Mouse (Mus musculus): ENCODE results near the gene Dnlz.

The Dnlz gene

DNA sequence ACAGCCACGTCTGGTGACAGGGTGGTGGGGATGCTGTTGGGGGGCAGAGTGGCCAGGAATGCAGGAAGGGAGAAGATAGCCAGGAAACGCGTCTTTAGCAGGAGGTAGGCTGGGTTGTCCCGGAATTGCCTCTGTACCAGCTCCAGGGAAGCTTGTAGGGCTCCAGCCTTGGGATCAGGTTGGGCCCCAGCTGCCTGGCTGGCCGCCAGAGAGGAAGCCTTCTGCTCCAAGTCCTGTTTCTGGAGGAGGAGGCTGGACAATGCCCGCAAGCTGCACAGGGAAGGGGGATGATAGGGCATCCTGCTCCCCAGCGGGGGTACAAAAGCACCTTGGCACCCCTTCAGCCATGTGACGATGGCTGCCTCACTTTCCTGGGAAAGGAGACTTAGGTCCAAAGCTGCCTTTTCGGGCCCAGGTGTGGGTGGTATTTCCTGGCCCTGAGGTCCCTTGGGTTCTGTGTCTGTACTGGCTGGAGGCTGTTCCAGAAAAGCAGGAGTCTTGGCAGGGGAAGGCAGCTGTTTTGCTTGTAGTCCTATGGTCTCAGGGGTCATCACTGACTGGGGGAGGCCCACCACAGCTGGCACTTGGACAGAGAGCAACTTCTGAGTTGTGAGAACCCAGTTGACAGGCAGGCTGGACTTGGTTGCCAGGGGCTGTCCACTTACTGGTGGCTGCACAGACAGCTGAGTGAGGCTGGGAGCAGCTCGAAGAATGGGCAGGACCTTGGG is 13.0 kb upstream of the Dnlz start:
- ChIA-PET CTCF (no interaction called here), POLR2A (interaction anchor here (0.7 to 2.2 kb wide), 14 partner anchors 7 to 49 kb away, joined by 3 to 7 read pairs (median 4); partner anchors contain the start of genes Snapc4 (in 2 of the 4) and Gpsm1 (in 1 of the 4))

DNA sequence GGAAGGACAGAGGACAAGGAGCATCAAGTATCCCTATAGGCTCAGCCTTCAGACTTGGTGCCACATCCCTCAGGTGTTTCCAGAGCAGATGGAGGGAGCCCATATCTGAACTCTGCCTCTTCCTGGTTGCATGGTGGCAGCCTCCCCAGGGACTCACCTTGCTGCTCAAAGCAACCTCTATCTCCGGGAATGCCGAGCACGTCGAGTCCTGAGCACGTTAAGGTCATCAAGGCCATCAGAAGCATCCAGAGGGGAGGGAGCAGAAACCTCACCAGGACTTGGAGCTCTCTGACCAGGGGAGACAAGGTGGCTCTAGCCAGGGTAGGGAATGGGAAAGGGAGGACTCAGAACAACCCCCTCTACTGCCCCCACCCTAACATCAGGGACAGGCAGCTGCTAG is 11.6 kb upstream of the Dnlz start:
- ChIA-PET CTCF (interaction anchor here in 1 of 4 experiments (2.1 to 2.2 kb wide), 2 partner anchors 9 to 12 kb away, joined by 5 to 7 read pairs; partner anchors contain the start of gene Dnlz), POLR2A (interaction anchor here in 3 of 4 experiments (0.6 to 2.2 kb wide), 15 partner anchors 9 to 80 kb away, joined by 3 to 7 read pairs (median 4); partner anchors contain the start of genes Dnlz (in 1 of the 3), Entr1 (in 1 of the 3), Inpp5e (in 1 of the 3) and Pmpca (in 1 of the 3))

DNA sequence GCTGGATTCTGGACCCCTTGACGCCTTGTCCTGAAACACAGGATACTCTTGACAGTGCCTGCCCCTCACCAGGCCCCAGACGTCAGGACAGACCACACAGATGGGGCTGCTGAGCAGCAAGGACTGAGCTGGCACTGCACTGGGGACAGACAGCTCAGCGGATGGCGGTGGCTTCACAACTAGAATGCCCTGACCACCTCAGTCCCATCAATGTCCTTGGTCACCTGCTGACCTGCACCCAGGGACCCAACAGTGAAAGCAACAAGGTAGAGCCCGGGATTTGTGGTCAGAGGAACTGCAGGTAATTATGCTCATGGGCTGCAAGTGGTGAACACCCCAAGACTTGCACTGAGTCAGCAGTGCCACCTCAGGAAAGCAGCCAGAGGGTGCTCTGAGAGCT is 11.1 kb upstream of the Dnlz start:
- CTCF ChIA-PET, result interaction anchor here in 3 of 4 experiments (0.5 to 2.2 kb wide), 4 partner anchors 9 to 203 kb away, joined by 3 to 7 read pairs (median 4); partner anchors contain the start of gene Dnlz (in 1 of the 3)
- POLR2A ChIA-PET, result interaction anchor here in 2 of 4 experiments (0.8 to 2.7 kb wide), 10 partner anchors 11 to 80 kb away, joined by 3 to 14 read pairs (median 4); partner anchors contain the start of genes Dnlz (in 1 of the 2), Entr1 (in 1 of the 2), Inpp5e (in 1 of the 2) and Pmpca (in 1 of the 2)

DNA sequence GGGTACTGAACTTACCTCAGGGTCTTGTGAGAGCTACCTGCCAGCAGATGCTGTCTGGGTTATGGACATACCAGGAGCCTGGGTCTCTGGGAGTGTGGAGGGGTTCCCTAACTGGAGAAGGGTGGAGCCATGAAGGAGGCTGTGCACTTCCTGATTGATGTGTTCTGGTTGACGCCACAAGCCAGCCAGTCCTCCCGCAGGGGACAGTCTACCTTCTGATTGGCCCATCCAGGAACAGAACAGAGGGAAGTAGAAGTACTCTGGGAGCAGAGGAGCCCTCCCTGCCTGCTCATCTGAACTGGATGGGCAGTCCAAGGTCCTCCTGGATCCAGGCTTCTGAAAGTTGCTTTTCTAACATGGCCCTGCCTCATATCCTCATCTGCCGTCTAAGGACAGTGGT is 8.9 kb upstream of the Dnlz start, which contains the start of gene Card9:
TSS of gene Card9 (minus strand) at position 147 of the 400 bp plus-strand sequence.
- POLR2A ChIA-PET, result interaction anchor here (0.7 to 2.7 kb wide), 10 partner anchors 8 to 85 kb away, joined by 3 to 14 read pairs (median 4); partner anchors contain the start of genes Dnlz (in 4 of the 4), Snapc4 (in 2 of the 4) and Inpp5e (in 1 of the 4)
- CTCF ChIA-PET, result interaction anchor here in 2 of 4 experiments (1.2 to 1.7 kb wide), 2 partner anchors 36 to 48 kb away, joined by 3 to 7 read pairs; partner anchors contain the start of gene Inpp5e (in 1 of the 2)

DNA sequence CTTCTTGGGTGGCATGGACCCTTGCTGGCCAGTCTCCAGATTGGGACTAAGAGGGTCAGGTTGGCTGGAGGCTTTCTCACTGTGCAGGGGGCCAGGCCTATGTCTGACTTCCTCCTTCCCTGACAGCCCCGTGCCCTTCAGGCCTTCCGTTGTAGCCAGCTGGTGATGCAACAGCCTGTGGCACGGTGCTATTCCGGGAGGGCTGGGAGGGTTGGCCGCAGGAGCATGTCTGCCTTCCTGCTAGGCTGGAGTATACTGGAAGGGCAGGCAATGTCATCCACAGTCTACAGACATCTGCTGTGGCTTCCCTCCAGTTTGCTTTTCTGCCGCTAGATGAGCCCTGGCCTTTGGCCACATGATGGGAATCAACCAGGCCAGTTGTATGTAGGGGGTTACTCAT is 8.1 kb upstream of the Dnlz start:
- ChIA-PET POLR2A (interaction anchor here in 2 of 4 experiments (0.6 to 10.4 kb wide), 4 partner anchors 13 to 34 kb away, joined by 3 to 151 read pairs (median 12); no protein-coding TSS in a partner anchor), CTCF (interaction anchor here in 2 of 4 experiments (0.6 to 1.7 kb wide), 4 partner anchors 35 to 207 kb away, joined by 3 to 7 read pairs (median 4); partner anchors contain the start of gene Qsox2 (in 1 of the 2))

DNA sequence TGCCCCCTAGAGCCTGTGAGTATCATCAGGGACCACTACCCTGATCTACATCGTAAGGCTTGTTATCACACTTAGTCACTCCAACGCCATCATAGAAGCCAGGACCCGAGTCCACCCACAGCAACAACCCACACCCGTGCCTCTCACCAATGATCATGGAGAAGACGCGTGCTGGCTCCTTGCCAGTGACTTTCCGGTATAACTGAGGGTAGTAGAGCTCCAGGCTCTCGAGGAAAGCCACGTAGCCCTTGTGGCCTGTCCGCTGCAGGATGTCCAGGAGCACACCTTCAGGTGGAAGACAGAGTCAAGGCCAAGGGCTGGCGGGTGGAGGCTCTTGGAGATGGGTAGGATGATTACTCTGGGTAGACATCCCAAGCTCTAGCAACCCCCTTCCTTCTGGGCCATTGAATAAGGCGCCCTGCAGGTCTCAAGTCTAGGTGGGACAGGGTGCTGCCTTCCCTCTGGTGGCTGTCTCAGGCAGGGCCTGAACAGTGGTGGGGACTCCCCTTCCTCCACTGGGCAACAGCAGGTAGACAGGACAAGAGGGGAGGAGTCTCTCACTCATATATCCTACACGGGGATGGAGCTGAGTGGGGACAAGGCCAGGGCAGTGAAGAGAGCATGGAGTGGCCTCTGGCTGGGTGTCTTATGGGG is 6.9 kb upstream of the Dnlz start:
- CTCF ChIA-PET, result interaction anchor here in 2 of 4 experiments (0.7 to 4.2 kb wide), 9 partner anchors 14 to 209 kb away, joined by 3 to 33 read pairs (median 7); partner anchors contain the start of gene Inpp5e (in 1 of the 2)
- POLR2A ChIA-PET, result interaction anchor here in 3 of 4 experiments (0.8 to 10.4 kb wide), 12 partner anchors 14 to 145 kb away, joined by 3 to 151 read pairs (median 4); partner anchors contain the start of genes Entr1 (in 1 of the 3), Inpp5e (in 1 of the 3), Pmpca (in 1 of the 3) and Snapc4 (in 1 of the 3)

DNA sequence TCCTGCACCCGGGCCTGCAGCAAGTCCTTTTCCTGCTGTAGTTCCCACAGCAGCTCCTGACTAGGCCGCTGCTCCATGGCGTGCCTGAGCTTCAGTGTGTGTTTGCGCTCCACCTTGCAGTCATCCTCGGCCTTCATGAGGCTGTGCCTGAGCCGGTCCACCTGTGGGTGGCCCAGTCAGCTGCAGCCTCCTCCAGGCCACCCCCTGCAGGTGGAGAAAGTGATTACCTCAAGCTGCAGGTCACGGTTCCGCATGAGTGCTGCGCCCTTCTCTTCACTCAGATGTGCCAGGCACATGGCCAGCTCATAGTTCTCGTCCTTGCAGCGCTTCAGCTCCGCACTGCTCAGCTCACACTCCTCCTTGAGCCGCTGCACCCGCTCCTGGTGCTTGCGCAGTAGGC is 5.6 kb upstream of the Dnlz start:
- CTCF ChIA-PET, result interaction anchor here (0.5 to 4.2 kb wide), 26 partner anchors 9 to 254 kb away, joined by 3 to 33 read pairs (median 4); partner anchors contain the start of genes Inpp5e (in 2 of the 4), Gm20532 (in 1 of the 4) and Gpsm1 (in 1 of the 4)
- POLR2A ChIA-PET, result interaction anchor here (0.6 to 10.4 kb wide), 27 partner anchors 8 to 1134 kb away, joined by 3 to 151 read pairs (median 4); partner anchors contain the start of genes Entr1 (in 2 of the 4), Inpp5e (in 2 of the 4), Pmpca (in 2 of the 4) and Agpat2 (in 1 of the 4)

DNA sequence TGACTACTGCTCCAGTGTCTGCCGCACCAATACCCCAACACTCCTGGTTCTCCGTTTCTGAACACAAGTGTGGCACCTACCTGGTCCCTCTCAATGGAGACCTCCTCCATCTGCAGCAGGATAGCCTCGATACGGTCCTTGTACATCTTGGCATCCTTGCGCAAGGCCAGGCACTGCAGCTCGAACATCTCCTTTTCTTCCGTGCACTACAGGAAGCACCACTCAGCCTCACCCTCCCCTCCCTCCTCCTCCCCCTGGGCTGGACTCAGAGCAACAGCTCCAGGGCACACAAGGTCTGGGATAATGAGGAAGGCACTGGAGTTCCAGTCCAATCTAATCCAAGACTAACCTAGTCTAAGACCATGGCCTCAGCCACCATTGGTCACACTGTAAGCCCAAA is 4.8 kb upstream of the Dnlz start:
- ChIA-PET CTCF (interaction anchor here in 3 of 4 experiments (0.5 to 4.2 kb wide), 19 partner anchors 10 to 588 kb away, joined by 3 to 33 read pairs (median 4); partner anchors contain the start of gene Inpp5e (in 1 of the 3)), POLR2A (interaction anchor here (0.9 to 10.4 kb wide), 23 partner anchors 14 to 546 kb away, joined by 3 to 151 read pairs (median 5); partner anchors contain the start of genes Entr1 (in 2 of the 4), Pmpca (in 2 of the 4), Agpat2 (in 1 of the 4) and Inpp5e (in 1 of the 4))

DNA sequence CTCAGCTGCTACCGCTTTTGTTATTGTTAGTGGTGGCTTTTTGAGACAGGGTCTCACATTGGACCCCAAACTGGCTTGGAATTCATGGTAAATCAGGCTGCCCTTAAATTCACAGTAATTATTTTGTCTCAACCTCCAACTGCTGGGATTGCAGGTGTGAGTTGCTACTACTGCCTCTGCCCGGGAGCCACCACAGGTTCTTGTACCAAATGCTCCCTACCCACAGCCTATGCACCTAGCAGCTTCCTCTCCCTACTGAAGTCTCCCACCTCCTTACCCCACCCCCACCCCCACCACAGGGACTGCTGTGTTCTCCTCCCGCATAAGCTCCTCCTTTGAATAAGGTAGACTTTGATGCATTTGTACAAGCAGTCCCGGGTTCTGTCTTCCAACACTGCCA is 4.3 kb upstream of the Dnlz start:
- POLR2A ChIA-PET, result interaction anchor here in 3 of 4 experiments (0.9 to 10.4 kb wide), 15 partner anchors 13 to 546 kb away, joined by 3 to 151 read pairs (median 6); partner anchors contain the start of genes Entr1 (in 1 of the 3), Inpp5e (in 1 of the 3), Pmpca (in 1 of the 3) and Sec16a (in 1 of the 3)
- CTCF ChIA-PET, result interaction anchor here in 3 of 4 experiments (0.5 to 4.2 kb wide), 7 partner anchors 14 to 588 kb away, joined by 4 to 33 read pairs (median 7); partner anchors contain the start of gene Inpp5e (in 1 of the 3)

DNA sequence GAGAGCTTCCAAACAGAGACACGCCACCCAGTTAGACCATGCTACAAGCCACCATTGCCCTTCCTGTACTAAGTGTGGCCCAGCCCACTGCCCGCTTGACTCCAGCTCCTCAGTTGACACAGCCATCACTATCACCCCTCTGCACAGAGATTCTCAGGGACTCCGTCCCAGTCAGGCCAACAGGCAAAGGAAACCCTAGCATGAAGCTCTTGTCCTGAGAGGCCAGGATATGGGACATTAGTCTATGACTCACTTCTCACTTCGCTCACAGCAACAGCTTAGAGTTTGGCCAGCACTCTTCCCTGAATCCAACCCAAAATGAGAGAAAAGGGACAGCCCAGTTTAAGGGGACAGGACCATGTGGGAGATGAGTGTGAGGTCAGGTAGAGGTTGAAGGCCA is 2.5 kb upstream of the Dnlz start:
- POLR2A ChIA-PET, result interaction anchor here in 3 of 4 experiments (1.0 to 10.4 kb wide), 11 partner anchors 8 to 105 kb away, joined by 3 to 151 read pairs (median 4); partner anchors contain the start of genes Inpp5e (in 1 of the 3) and Snapc4 (in 1 of the 3)
- CTCF ChIA-PET, result interaction anchor here in 3 of 4 experiments (0.6 to 4.3 kb wide), 11 partner anchors 9 to 243 kb away, joined by 3 to 38 read pairs (median 6); partner anchors contain the start of genes Inpp5e (in 1 of the 3) and Snapc4 (in 1 of the 3)

DNA sequence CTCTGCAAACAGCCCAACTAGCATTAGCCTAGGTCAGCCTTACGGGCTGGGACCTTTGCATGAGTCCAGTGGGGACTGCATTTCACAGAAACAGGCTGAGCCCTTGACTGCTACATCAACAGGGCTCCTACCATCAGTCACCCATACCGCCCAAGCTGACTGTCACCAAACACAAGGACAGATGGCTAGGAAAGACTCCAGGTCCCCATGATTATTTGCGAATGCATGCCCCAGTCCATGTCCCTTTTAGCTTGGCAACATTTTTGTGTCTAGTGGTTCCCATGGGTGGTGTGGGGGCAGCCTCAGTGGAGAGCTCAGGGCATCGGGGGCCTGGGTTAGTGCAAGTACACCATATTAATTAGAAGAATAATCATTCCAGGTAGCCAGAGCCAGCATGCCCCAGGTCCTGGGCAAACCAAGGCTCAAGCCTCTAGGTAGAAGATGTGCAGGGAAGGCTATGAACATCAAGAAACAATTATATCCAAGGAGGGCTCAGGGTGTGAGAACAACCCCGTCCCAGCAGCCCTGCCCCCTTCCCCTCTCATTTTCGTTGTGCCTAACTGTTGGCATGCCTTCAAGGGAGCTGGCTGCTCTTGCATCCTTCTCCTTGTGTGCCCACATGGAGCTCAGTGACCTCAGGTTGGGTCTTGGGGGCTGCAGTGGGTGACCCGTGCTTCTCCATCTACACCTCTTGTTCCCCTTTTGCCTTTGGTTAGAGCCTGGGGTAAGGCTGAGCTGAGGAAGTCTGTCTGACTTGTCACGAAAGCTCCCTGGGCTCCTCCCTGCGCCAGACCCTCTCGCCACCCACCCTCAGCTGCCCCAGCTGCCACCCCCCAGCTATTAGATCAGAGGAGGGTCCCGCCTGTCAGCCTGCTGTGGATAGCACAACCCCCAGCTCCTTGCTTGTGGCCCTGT is 1.4 kb upstream of the Dnlz start:
- CTCF ChIA-PET, result interaction anchor here (0.6 to 4.3 kb wide), 19 partner anchors 10 to 224 kb away, joined by 3 to 38 read pairs (median 4); partner anchors contain the start of genes Snapc4 (in 2 of the 4) and Inpp5e (in 1 of the 4)

DNA sequence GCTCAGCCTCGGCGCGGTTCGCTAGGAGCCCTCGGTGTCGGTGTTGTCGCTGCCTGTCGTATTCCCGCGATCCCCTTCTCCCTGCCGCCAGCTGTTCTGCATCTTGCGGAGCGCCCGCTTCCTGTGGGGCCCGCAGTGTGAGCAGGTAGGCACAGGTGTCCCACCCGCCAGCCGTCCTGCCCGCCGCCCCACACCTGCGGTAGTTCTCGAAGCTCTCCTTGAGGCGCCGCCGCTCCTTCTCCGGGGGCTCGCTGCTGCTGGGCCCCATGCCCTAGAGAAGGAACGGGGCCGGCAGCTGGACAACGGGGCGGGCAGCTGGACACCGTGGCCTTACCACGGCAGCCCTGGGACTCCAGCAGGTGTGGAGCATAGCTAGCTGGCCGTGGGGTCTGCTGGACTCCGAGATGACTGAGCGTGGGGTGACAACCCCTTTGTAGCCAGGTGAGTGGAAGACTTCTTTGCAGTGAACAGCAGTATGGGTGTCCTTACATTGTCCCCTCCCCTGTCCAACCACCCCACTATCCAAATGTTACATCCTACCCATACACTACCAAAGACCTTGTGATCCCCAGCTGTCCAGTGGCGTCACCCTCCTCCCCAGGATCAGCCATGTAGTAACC is 491 bp upstream of the Dnlz start:
- ChIA-PET CTCF (interaction anchor here (0.5 to 4.3 kb wide), 38 partner anchors 10 to 1303 kb away, joined by 3 to 38 read pairs (median 4); partner anchors contain the start of genes Inpp5e (in 3 of the 4), Entr1 (in 1 of the 4), Pmpca (in 1 of the 4) and Qsox2 (in 1 of the 4)), POLR2A (interaction anchor here (0.5 to 10.4 kb wide), 72 partner anchors 8 to 1459 kb away, joined by 3 to 151 read pairs (median 4); partner anchors contain the start of genes Inpp5e (in 3 of the 4), Snapc4 (in 3 of the 4), Agpat2 (in 2 of the 4) and Card9 (in 2 of the 4))

More for the DNA sequence above, 1.4 kb upstream of the Dnlz start:
- POLR2A ChIA-PET, result interaction anchor here (0.5 to 10.4 kb wide), 31 partner anchors 9 to 251 kb away, joined by 3 to 151 read pairs (median 4); partner anchors contain the start of genes Inpp5e (in 2 of the 4), Sec16a (in 2 of the 4), Snapc4 (in 2 of the 4) and Agpat2 (in 1 of the 4)

DNA sequence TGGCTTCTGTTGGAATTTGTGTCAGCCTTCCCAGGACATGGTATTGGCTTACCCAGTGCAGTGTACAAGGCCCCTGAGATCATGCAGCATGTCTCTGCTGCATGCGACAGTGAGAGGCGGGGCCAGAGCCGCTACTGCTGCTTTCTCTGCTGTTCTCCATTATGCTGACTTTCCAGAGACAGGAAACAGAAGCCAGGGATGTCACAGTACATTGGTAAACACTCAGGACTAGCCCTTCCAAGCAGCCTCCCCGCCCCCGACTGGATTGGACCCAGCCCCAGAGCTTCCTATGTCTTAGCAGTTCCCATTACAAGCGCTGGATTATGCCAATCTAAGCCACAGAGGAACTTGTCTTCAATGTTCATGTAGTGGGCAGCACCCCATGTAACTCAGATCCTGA is 3.7 kb downstream of the Dnlz start:
- ChIA-PET CTCF (no interaction called here), POLR2A (interaction anchor here in 2 of 4 experiments (0.6 to 11.2 kb wide), 3 partner anchors 9 to 23 kb away, joined by 3 to 111 read pairs (median 5); no protein-coding TSS in a partner anchor)

DNA sequence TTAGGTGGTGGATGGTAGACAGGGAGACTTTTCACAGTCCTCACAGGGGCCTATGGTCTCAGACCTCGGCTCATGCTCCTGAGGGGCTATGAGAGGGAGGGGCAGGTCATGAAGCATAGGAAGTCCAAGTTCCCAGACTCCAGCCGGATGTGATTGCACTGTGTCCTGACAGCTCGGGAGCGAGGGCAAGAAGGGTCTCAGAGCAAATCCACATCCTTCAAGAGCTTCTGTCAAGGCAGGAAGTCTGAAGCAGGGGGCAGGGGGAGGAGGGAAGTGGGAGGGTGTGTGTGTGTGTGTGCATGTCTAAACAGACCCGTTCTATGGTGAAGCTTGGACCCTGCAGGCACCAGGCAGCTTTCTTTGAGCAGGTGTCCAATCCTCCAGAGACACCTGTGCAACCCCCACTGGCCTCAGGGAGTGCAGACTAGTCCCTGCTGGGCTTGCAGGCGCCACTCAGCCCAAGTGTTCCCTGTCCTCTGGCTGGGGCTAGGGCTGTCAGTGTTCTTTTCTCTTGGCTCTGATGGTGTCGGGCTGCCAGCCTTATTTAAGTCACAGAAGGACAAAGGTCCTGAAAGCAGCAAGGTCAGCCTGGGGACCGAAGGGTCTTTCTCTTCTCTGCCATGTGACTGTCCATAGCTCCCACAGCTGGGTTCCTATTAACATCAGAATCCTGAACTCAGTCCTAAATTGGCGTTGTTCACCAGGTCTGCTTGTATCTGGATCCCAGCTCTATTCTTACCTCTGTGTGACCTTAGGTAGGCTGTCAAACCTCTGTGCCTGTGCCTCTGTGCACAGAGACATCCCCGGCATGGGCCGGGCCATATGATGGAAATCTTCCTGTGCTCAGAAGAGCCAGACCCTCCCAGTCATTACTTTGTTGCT is 9.1 kb downstream of the Dnlz start:
- POLR2A ChIA-PET, result interaction anchor here (0.5 to 11.2 kb wide), 73 partner anchors 9 to 1019 kb away, joined by 3 to 151 read pairs (median 4); partner anchors contain the start of genes Dnlz (in 4 of the 4), Inpp5e (in 3 of the 4), Sec16a (in 3 of the 4) and Agpat2 (in 2 of the 4)
- CTCF ChIA-PET, result interaction anchor here (1.1 to 4.8 kb wide), 17 partner anchors 9 to 228 kb away, joined by 3 to 41 read pairs (median 7); partner anchors contain the start of genes Dnlz (in 3 of the 4) and Inpp5e (in 2 of the 4)

Measured in embryonic stem cell, embryonic (primary cell).